Mouse (Mus musculus): ENCODE measurements around the gene Kctd12.
A peak's percentile ranks its signal among the peaks of the same experiment; 100 is the strongest.

Kctd12 gene

DNA sequence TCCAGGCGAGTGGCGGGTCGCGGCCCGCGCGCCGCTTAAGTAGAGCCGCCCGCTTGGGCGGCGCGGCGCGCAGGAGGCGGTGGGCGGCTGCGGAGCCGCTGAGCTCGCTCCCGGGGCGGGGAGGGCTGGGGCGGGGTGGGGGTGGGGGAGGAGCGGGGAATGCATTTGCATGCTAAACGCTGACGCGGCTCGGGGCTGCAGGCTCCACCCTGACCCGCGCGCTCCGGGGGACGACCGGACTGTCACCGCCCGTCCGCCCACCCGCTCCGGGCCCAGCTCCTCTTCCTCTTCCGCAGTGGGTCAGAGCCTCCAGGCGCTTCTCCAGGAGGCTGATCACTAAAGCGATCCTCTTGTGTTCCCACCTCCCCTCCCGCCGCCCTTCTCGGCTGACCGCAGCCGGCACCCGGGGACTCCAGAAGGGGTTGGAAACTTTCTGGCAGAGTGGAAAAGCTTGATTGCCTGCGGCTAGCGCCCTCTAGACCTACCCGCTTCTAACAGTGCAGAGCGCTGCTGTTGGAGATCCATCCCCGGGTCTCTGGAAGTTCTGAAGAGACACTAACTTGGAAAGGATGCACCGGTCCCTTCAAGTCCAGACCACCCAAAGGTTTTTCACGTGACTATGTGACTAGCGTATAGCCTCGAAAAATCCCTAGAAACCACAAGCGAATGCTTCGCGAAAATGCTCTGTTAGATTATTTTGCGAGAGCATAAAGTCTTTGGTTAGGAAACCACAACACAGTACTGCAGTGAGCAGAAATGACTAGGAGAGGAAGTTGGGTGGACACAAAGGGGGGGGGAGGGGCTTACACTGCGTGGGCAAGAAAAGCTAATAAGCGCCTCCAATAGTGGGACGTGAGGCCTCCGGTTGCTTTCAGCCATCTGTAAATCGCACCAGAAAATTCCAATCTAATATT is at the start of gene Kctd12:
Kctd12 (minus strand) TSS at position 11 of the 914 bp plus-strand sequence.
- peak; percentile 88 to 90 for DNase-seq

DNA sequence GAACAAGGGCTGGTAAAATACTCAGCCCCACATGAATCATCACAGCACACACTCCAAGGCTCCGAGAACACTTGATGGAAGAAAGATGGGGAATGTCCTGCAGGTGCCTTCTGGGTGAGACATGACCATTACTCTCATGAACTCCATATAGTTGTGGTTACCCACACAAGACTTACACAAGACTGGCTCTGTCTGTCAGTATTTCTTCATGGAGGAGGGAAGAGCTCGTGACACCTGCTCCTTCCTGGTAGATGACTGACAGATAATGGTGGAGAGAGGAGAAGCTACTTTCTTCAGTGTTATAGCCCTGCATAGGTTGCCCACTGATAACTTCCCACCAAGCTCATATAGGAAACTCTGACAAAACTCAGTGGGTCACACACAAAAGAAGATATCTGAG is 46.8 kb upstream of the Kctd12 start:
- DNase-seq = no peak

DNA sequence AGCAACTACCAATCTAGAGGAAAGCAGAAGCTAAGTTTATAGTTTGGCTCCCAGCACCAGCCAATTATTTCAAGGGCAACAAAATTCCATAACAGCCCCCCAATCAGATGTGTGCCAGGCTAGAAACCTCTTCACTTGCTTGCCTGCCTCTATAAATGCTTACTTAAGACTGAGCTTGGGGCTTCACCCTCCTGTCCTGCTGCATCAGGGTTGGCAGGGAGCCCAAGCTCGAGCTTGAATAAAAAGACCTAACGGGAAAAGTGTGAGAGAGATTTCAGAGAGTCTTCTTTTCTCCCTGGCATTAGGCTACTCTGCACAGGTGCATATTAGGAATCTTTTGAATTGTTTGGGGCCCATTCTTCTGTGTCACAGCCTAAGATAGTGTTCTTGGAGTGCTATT is 37.6 kb upstream of the Kctd12 start:
- DNase-seq = no peak

DNA sequence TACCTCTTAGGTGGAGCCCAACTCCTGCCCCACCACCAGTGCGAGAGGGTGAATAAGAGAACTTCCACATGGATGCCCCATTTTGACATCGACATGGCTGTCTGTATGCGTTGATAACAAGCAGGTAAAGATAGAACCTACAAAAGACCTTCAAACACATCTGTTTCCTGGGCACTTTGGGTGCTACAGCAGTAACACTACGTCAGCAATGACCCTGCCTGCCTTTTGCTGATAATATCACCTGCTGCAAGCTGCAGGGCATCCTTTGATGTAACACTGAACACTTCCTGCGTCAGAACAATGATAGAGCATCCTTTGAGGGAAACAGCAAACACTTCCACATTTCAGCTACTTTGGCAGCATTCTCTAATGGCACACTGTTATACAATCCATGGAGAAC is 34.6 kb upstream of the Kctd12 start:
- no peak for DNase-seq

DNA sequence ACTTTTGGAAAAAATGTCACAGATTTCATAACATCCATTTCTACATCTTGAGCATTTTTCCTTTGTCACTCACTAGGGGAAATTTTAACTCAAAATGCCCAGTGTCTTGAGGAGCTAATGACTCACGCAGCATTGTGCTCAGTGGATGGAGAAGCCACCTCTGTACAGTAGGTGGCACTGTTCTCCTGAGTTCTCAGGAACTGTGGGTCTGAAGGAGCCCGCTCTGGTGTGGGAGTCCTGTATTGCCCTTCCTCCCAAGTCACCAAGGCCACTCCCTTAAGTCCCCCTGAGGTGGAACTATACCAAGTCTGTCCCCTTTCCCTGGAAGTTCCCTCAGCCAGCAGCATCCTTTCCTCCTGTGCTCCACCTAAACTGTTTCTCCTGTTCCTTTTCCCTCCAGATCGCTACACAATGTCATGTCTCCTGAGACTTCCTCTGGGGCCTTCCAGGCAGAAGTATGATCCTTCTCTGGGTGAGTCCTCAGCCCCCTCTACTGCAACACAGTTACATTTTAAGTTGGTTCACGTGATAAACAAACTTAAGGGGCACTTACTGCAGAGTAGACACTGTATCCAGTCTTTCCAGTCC is 30.2 kb upstream of the Kctd12 start:
- peak; percentile 37 to 59 for DNase-seq

DNA sequence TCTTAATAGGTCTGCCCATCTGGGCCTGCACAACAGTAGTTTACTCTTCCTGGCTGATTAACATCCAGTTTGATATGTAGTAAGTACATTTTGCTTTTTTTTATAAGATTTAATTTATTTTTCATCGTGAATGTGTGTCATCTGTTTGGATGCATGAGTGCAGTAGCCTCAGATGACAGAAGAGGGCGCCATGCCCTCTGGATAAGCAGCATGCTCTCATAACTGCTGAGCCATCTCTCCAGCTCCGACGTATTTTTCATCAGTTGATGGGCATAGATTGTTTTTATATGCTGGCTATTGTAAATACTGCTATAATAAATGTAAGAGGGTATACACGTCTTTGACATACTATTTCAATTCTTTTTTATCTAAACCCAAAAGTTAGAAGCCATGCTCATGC is 29.3 kb upstream of the Kctd12 start:
- DNase-seq = peak in 1 of 2 experiments; percentile 42

DNA sequence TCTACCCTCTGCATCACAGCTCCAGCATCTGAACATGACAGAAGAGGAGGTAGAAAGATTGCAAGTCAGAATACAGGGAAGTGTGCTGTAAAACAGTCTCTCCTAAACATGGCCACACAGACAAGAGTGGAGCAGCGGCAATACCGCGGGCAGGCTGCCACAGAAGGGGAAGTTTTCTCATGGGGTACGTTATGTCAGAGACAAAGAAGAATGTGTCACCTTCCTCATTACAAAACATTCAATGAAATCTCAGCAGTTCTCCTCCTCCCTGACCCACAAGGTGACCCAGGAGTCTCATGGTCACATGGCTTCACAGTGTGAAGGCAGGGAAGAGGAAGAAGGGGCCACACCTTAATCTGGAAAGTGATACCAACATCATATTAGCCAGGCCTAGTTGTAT is 25.3 kb upstream of the Kctd12 start:
- no peak for DNase-seq

DNA sequence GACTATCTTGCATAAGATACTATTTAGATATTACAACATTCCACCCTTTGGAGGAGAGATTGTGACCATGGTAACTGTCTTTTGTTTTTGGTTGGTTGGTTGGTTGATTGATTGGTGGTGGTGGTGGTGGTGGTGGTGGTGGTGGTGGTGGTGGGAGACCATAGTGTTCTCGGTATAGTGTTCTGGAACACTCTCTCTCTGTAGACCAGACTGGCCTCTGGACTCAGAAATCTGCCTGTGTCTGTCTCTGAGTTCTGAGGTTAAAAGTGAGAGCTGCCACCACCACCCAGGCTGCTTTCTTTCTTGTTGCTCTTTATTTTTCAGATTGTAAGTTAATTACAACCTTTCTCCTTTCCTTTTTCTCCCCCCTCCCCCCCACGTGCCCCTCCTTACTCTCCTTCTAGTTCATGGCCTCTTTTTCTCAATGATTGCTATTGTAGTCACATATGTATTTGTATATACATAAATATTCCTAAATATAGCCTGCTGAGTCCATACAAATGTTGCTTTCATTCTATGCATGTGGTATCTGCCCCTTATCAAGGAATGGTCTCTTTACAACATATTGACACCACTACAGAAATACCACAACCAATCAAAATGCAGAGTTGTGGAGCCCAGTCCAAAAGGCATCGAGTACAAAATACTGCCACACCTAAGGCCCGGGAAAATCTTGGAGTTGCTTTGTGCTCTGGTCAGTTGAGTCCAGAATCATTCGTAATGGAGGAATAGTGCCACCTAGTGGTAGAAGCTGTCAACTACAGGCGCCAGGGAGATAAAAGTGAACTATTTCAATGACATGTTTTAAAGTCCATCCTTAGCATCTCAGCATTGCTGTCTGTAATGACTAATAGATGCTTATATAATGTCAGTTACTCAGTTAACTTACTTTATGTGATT is 12.5 kb upstream of the Kctd12 start:
- peak in 1 of 2 experiments; percentile 75 for DNase-seq

DNA sequence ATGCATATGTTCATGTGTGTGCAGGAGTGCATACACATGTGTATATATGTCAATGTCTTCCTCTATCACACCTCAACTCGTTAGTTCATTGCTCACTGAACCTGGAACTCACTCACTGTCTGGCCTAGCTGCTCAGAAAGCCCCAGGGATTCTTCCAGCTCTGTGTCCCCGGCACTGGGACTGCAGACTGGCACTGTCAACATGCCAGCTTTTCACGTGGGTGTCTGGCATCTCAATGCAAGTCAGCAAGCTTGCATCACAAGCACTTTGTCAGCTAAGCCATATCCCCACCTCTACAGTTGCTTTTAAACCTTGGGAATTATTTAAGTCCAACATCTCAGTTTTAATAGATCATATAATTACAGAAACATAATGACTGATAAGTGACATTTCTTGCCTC is 8.3 kb upstream of the Kctd12 start:
- DNase-seq = no peak

DNA sequence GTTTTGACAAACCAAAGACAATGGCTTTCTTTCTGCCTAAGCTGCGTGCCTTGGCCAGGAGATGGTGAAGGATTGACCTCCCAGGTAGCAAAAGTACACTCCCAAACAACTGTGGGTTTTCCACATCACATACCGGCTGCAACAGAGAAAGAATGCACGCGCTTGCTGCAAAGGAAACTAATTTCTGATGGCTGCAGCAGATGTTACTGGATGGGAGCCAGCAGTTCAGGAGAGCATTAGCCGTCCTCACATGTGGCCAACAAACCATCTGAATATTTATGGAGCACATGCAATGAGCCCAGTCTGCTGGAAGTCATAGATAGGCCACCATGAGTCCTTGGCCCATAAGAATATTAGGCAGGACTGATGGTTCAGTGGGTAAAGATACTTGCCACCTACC is 7.4 kb upstream of the Kctd12 start:
- DNase-seq = no peak

DNA sequence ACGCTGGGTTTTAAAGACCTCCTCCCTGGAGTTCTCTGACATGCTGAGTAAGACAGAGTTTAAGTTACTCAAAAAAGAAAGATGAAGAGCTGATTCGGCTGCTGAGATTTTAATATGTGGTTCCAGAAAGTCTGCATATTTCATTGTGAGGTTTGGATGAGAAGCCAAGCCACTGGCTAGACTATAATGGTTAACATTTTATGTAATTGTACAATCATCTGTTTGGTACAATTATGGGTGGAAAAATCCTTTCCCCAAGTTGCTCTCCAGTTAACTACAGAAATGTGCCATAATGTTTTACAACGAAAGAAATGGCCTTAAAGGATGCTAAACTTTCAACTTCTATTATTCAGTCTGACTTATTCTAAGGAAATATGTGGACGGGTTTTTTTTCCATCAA is 6.8 kb upstream of the Kctd12 start:
- DNase-seq = no peak

DNA sequence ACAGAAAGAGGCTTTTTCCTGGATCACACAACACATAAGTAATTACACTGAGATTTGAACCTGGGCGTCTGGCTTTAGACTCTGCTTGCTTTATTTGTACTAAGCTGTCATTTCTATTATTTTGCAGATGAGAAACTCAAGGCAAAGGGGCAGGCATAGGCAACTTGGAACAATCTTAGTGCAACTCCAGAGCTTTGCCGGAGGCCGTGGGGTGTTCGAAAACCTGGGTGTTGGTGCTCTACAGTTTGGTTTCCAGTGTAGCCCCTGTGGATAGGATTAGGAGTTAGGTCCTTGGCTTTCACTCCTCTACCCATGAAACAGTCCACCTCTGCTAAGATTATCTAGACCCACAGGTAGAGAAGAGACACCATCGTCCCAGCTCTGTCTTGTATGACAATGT is 5.2 kb upstream of the Kctd12 start:
- DNase-seq = no peak

DNA sequence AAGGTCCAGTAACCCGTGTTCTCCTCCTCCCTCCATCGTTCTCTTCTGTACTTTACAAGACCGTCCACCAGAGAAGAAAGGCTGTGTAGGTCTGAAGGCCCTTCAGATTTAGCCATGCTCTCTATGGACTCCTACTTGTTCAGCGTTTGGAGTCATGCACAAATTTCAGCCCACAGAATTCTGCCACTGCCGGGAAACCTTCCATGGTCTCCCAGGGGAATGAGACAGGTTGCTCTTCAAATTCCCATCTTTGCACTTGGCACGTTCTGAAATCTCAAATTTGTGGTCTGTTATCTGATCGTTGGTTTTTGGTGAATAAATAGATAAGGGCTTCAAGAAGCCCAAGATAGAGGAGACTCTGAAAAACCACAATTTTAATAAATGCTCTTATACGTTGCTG is 1.2 kb upstream of the Kctd12 start:
- no peak for DNase-seq

DNA sequence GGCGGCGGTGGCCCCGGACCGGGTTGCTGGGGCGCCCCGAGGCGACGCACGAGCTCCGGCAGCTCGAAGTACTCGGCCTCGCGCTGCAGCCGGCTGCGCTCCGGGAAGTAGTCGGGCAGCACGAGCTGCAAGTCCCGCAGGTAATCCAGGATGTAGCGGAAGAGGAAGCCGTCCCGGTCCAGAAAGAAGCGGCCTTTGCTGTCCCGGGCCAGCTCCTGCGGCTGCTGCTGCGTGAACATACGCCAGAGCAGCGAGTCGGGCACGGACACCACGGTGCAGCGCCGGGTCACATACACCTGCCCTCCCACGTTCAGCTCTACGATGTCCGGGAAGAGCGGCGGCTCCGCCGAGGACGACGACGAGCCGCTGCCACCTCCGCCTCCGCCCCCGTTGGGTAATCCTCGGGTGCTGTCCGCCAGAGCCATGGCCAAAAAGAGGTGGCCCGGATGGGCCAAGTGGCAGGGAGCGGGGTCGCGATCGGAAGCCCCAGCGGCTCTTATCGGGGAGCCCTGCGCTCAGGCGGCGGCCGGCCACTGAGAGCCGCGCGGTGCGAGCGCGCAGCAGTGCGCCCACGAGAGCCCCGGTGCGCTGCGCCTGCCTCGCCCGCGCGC is 316 bp downstream of the Kctd12 start:
- DNase-seq = peak in 1 of 2 experiments; percentile 82

DNA sequence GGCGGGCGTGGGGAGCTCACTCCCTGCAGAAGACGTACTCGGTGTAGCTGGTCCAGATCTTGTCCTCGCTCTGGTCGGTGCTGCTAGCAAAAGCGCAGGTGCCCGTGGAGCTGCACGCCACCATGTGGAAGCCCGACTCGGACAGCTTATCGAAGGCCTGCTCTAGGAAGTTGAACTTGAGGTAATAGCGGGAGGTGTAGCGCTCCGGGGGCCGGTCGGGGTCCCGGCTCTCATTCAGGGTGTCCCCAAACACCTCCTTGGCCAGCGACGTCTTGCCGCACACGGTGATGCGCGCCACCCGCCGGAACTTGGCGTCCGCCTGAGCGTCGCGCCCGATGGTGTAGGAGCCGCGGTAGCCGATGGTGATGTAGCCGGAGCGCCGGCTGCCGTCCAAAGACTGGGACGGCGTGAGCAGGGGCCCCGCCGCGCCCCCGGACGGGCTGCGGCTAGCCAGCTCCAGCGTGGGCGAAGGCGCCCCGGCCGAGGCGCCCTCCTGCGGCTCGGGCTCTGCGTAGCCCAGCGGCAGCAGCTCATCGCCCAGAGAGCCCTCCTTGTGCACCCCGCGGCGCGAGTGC is 909 bp downstream of the Kctd12 start:
- DNase-seq = peak; percentile 73 to 76

DNA sequence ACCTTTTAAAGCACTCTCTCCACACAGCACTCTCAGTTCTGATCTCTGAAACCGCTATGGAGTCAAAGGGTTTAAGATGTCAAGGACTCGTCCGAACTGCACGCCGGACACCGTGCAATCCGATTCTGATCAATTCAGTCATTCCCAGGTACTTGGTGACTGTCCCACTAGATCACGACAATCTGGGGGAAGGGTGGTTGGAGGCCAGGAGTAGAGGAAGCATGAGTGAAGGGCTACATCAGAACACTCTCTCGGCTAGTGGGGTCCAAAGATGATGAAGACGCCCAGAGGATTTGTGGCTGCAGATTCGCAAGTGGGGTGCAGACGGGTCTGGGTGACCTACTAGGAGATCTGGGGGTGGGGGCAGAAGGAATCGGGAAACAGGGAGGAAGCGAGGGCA is 1.5 kb downstream of the Kctd12 start:
- DNase-seq = no peak

DNA sequence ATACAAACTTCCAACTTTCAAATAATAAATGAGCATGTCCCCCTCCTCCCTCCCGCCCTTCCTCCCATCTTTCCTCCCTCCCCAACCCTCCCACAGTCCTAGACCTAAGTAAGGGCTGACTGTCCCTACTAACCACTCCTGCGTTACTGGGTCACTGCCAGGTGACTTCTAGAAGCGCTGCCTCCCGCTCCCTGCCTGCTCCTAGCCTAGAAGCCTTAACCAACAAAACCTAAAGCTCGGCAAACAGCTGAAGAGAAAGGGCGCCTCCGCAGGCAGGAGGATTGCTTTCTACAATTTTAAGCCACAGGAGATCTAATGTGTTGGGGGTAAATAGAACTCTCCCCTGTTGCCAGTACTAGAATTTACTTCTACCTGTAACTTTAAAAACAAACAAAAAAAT is 2.0 kb downstream of the Kctd12 start:
- DNase-seq = peak; percentile 42 to 61

DNA sequence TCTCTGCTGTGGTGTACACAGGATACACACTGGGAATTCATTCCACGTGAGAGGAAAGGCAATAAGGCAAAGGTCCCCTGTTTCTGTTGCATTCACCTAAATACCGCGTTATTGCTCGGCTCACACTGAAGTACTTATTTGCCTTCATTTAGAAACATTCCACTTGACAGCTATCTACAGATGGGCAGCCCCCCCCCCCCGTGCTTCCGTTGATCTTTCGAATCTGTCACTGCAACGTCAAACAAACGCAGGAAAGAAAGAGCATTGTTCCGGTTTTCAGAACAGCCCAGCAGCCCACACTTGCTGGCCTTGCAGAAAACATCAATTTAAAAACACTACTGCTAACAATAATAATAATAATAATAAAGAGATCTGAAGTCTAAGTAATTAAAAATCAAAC is 2.6 kb downstream of the Kctd12 start:
- DNase-seq = peak in 1 of 2 experiments; percentile 16

DNA sequence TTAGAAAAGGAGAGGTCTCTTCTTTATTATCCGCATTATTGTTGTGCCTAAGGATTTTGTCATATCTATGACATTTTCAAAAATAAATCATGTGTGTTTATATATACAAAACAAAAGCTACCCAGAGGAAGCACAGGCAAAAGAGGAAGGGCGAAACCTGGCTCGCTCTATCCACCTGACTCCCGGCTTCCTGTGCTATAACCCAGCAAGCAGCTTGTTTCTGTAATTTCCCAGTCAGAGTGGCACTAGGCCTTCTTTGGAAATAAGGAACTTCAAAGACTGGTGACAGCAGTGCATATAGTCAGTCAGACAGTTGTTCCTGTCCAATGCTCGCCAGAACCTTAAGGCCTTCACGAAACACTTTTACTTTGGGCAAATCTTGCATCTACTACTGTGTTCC is 6.6 kb downstream of the Kctd12 start:
- no peak for DNase-seq

DNA sequence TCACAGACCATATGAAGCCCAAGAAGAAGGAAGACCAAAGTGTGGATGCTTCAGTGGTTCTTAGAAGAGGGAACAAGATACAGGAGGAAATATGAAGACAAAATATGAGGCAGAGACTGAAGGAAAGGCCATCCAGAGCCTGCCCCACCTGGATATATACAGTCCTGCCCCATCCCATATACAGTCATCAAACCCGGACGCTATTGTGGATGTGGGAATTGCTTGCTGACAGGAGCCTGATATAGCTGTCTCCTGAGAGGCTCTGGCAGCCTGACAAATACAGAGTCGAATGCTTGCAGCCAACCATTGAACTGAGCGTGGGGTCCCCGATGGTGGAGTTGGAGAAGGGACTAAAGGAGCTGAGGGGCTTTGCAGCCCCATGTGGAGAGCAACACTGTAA is 13.6 kb downstream of the Kctd12 start:
- DNase-seq = no peak

DNA sequence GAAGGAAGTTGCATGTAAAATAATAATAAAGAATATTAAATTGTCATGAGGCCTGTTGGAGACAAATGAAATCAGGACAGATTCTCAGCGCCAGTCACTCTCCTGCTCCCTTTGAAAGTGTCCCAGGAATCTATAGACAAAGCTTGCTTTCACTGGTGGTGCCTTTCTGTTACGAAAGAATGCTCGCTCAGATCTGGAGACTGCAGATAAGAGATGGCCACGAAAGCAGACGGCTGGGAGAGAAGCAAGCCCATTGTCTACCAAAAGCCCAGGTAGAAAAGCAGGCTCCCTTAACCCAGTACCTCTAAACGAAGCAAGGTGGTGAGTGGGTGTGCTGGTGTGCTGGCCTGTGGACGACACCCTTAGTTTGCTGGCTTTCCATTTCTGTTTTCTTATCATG is 16.2 kb downstream of the Kctd12 start:
- DNase-seq = no peak

DNA sequence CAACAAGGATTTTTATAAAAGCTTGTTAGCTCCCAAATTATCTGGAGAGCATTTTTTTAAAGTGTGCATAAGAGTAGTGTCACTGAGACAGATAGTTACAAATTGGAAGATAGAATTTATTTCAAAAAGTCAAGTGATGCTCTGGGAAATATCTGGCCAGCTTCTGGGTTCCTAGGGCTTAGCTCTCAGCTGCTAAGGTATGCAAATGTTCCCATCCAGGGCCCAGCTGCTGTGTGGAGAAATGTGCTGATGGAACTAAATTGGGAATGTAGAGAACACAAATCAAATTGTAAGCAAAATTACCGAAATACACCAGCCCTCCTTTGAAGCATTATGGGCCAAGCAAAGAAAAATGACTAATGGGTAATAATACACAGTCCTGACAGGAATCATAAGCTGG is 16.6 kb downstream of the Kctd12 start:
- no peak for DNase-seq

DNA sequence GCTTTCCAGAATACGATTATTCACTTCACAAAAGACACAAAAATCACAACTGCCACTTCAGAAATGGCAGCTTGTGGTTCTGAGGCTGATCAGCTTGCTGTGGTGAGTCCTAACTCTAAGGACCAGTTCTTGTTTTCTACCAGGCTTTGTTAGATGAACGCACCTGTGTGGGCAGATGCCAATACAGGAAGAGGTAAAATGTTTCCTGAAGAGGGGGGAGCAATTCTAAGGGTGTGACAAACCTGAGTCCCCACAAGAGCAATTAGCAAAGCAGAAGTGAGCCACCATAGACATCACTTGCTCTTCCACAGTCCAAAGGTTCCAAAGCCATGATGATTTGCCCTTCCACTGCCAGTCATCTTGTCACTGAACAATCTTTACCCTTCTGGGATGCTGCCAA is 20.4 kb downstream of the Kctd12 start:
- no peak for DNase-seq

Measured in spleen, adult 18-20 months (tissue).